Mouse (Mus musculus): ENCODE measurements at regions not wholly inside any gene's neighbourhood (a gene's known extent, or its start where the extent isn't known, plus 50 kb on each side); places are given as distances from the start of the nearest gene placed in this dataset.
A peak's percentile ranks its signal among the peaks of the same experiment; 100 is the strongest.

- DNase-seq: no peak
Measured at GRCm38 (mm10) chr16:51690861-51691260, 340.2 kb upstream of the Cblb start.

GRCm38 (mm10) chr16:51705026-51705425 is 326.0 kb upstream of the Cblb start:
- DNase-seq: no peak

GRCm38 (mm10) chr16:51718695-51719094 is 312.3 kb upstream of the Cblb start:
- DNase-seq: no peak

GRCm38 (mm10) chr16:51719637-51720036 is 311.4 kb upstream of the Cblb start:
- no peak for DNase-seq

GRCm38 (mm10) chr16:51722682-51723081 is 308.3 kb upstream of the Cblb start:
- DNase-seq: no peak

- DNase-seq: no peak
Measured at GRCm38 (mm10) chr16:51741875-51742274, 289.1 kb upstream of the Cblb start.

- DNase-seq: no peak
Measured at GRCm38 (mm10) chr16:51751878-51752277, 279.1 kb upstream of the Cblb start.

GRCm38 (mm10) chr16:51758361-51759227 is 272.4 kb upstream of the Cblb start:
- DNase-seq: no peak

GRCm38 (mm10) chr16:51759228-51759647 is 271.8 kb upstream of the Cblb start:
- DNase-seq: no peak

GRCm38 (mm10) chr16:51767556-51767955 is 263.5 kb upstream of the Cblb start:
- peak; percentile 4 for DNase-seq

GRCm38 (mm10) chr16:51778920-51779319 is 252.1 kb upstream of the Cblb start:
- DNase-seq: no peak

- DNase-seq: no peak
Measured at GRCm38 (mm10) chr16:51795003-51795402, 236.0 kb upstream of the Cblb start.

- no peak for DNase-seq
Measured at GRCm38 (mm10) chr16:51807323-51807722, 223.7 kb upstream of the Cblb start.

- no peak for DNase-seq
Measured at GRCm38 (mm10) chr16:51809120-51809519, 221.9 kb upstream of the Cblb start.

GRCm38 (mm10) chr16:51811073-51811472 is 220.0 kb upstream of the Cblb start:
- no peak for DNase-seq

GRCm38 (mm10) chr16:51842770-51843169 is 188.3 kb upstream of the Cblb start:
- DNase-seq: no peak

- no peak for DNase-seq
Measured at GRCm38 (mm10) chr16:51845539-51845938, 185.5 kb upstream of the Cblb start.

GRCm38 (mm10) chr16:51880711-51881110 is 150.3 kb upstream of the Cblb start:
- no peak for DNase-seq

GRCm38 (mm10) chr16:51881127-51881526 is 149.9 kb upstream of the Cblb start:
- DNase-seq: no peak

- no peak for DNase-seq
Measured at GRCm38 (mm10) chr16:51883813-51884212, 147.2 kb upstream of the Cblb start.

- no peak for DNase-seq
Measured at GRCm38 (mm10) chr16:51887496-51887895, 143.5 kb upstream of the Cblb start.

- no peak for DNase-seq
Measured at GRCm38 (mm10) chr16:51905588-51905987, 125.4 kb upstream of the Cblb start.

GRCm38 (mm10) chr16:51906686-51907085 is 124.3 kb upstream of the Cblb start:
- no peak for DNase-seq

GRCm38 (mm10) chr16:51910046-51910445 is 121.0 kb upstream of the Cblb start:
- no peak for DNase-seq

Measured in lung, postnatal 10 days (tissue).